Mouse (Mus musculus) stomach, embryonic 15.5 days (tissue): ENCODE measurements around the gene Mxd3. TPM values are rescaled to one million over a fixed set of nuclear protein-coding genes. Genes with fewer than 3 reads are reported as not detected.

Source experiments
- ATAC-seq: fragments of 200-750 bp; cut with Nextera tagmentation; 2 replicates; pipeline ENCODE4 v1.8.0; 2017; ENCODE audit warnings: low read depth, moderate number of reproducible peaks, moderate TSS enrichment; ENCODE audit not compliant: insufficient read depth, low FRiP score
- H3K27ac ChIP-seq: fragments of 300-500 bp; sonication (generic); 2 replicates; pipeline ENCODE4 v1.5.1; 2015; ENCODE audit warnings: mild to moderate bottlenecking, inconsistent platforms
- H3K27me3 ChIP-seq: fragments of 300-500 bp; sonication (generic); replicated peaks from 2 replicates; pipeline ENCODE4 v1.6.1; 2015; ENCODE audit warnings: inconsistent platforms
- H3K36me3 ChIP-seq: fragments of 300-500 bp; sonication (generic); 2 replicates; pipeline ENCODE4 v1.6.1; 2015; ENCODE audit warnings: inconsistent platforms
- H3K4me1 ChIP-seq: fragments of 300-500 bp; sonication (generic); 2 replicates; pipeline ENCODE4 v1.6.1; 2015; ENCODE audit warnings: inconsistent platforms
- H3K4me2 ChIP-seq: fragments of 300-500 bp; sonication (generic); 2 replicates; pipeline ENCODE4 v1.6.1; 2015; ENCODE audit warnings: mild to moderate bottlenecking, inconsistent platforms
- H3K4me3 ChIP-seq: fragments of 300-500 bp; sonication (generic); replicated peaks from 2 replicates; pipeline ENCODE4 v1.5.1; 2015; ENCODE audit warnings: inconsistent platforms
- H3K9ac ChIP-seq: fragments of 300-500 bp; sonication (generic); 2 replicates; pipeline ENCODE4 v1.6.1; 2015; ENCODE audit warnings: inconsistent platforms
- H3K9me3 ChIP-seq: fragments of 300-500 bp; sonication (generic); 2 replicates; pipeline ENCODE4 v1.6.1; 2016; ENCODE audit warnings: inconsistent platforms
- WGBS: fragments of 180-500 bp; shearing (Covaris S2); methylation state at CpG from one replicate; pipeline ENCODE4 v1.1.7; 2015; 5-methylcytosine and 5-hydroxymethylcytosine counted together
- polyA plus RNA-seq: library from polyadenylated mRNA; unstranded; fragments of >200 nt; fragmentation: Nextera tagmentation; extraction: Ambion mirVana; gene quantifications from 2 replicates; pipeline ENCODE4 v1.2.1, GENCODE M21; 2015

The Mxd3 gene
- polyA plus RNA-seq, 1 experiment from 2014 or later: 32.1 TPM

DNA sequence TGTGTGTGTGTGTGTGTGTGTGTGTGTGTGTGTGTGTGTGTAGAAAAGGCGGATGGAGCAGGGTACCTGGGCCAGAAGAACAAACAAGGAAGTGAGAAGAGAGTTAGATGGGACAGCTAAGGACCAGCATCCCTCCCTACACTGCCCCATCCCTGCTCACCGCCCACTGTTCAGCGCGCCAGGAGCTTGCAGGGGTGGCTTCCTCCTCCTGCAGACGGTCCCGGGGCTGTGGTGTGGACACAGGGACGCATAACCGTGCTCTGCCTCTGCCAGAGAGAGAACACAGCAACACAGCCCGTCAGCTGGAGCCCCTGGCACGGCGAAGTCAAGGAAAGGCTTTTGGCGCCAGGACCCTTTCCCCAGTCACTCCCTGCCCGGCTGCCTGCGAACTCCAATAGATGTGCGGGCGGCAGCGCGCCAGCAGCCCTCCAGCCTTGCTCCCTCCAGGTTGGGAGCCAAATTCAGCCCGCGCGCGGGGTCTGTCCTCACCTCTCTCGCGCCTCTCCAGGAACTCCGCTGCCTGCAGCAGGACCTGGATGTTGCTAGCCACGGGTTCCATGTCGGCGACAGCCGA, 427 bp downstream of the Mxd3 start:
- Histone ChIP-seq H3K9me3 (no peaks in the 10 kb centered on the region), H3K4me1 (peaks cover 41% of the 10 kb centered on the region), H3K9ac (peak overlapping the region; percentile 46), H3K27me3 (no peaks in the 10 kb centered on the region), H3K36me3 (peaks cover 17% of the 10 kb centered on the region), H3K4me2 (peak overlapping the region; percentile 96), H3K4me3 (peak overlapping the region; percentile 75), H3K27ac (peak overlapping the region; percentile 73)
- under 1% methylated on average over 27 of the region's 29 CpGs for WGBS
- no peak for ATAC-seq

DNA sequence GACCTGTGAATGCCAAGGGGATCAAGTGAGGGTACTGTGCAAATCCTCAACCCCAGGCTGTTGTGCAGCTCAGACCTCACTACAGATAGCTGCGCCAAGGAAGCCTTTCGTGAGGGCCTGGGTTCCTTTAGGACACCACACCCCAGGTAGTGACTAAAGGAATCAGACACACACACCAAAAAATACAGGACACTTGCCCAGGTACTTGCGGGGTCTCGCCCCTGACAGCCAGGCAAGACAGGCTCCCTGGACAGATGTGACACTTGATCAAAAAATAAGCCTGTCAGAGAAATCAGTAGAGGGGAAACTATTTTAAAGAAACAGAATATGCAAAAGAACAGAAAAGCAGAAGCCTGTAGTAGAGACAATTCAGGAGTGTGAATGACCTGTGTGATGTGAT, 982 bp downstream of the Mxd3 start:
- Histone ChIP-seq H3K27ac (no peak overlapping the region), H3K27me3 (no peaks in the 10 kb centered on the region), H3K36me3 (peaks cover 22% of the 10 kb centered on the region), H3K9ac (peak overlapping the region; percentile 30; the same call in 1 of the 2 replicates), H3K4me3 (peak overlapping the region; percentile 75), H3K4me1 (peaks cover 47% of the 10 kb centered on the region), H3K4me2 (peak overlapping the region; percentile 96), H3K9me3 (no peaks in the 10 kb centered on the region)
- ATAC-seq: no peak
- 74% methylated on average over 4 of the region's 4 CpGs for WGBS

DNA sequence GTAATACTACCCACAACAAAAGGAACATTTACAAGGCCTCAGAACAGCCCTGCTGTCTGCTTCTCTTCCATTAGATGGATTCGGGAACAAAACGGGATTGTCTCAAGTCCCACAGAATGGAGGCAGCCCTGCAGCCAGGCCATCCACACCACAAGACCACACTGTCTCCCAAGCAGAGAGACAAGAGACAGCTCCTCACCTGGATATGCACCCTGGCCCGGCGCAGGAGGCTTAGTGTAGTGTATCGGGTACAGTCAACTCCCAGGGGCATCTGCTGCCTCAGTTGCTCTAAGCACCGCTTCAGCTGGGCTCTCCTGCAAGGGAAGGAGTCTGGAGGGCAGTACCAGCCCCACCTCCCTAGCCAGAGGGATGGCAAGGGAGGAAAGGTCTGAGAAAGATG, 1.5 kb downstream of the Mxd3 start:
- peak overlapping the region; percentile 75 for H3K4me3 ChIP-seq
- no peaks in the 10 kb centered on the region for H3K9me3 ChIP-seq
- peak overlapping the region; percentile 30 for H3K9ac ChIP-seq
- peak overlapping the region; percentile 96 for H3K4me2 ChIP-seq
- H3K36me3 ChIP-seq: peaks cover 27% of the 10 kb centered on the region
- WGBS: 88% methylated on average over 6 of the region's 6 CpGs
- peaks cover 51% of the 10 kb centered on the region for H3K4me1 ChIP-seq
- H3K27ac ChIP-seq: no peak overlapping the region
- ATAC-seq: no peak
- H3K27me3 ChIP-seq: no peaks in the 10 kb centered on the region

GRCm38 (mm10) chr13:55327633-55328032, 2.0 kb downstream of the Mxd3 start:
- Histone ChIP-seq H3K4me1 (peaks cover 56% of the 10 kb centered on the region), H3K27me3 (no peaks in the 10 kb centered on the region), H3K27ac (peak overlapping the region; percentile 36; the same call in 1 of the 2 replicates), H3K4me2 (peak overlapping the region; percentile 96; the same call in 1 of the 2 replicates), H3K4me3 (peak overlapping the region; percentile 75; the same call in 1 of the 2 replicates), H3K9me3 (no peaks in the 10 kb centered on the region), H3K36me3 (peaks cover 29% of the 10 kb centered on the region), H3K9ac (no peak overlapping the region; the same call in 1 of the 2 replicates)
- peak; percentile 24; the same call in 1 of the 2 replicates for ATAC-seq
- WGBS: 38% methylated on average over 6 of the region's 8 CpGs

- H3K36me3 ChIP-seq: peaks cover 29% of the 10 kb centered on the region
- 36% methylated on average over 4 of the region's 4 CpGs for WGBS
- H3K9me3 ChIP-seq: no peaks in the 10 kb centered on the region
- peak overlapping the region; percentile 4; the same call in 1 of the 2 replicates for H3K4me2 ChIP-seq
- H3K27me3 ChIP-seq: no peaks in the 10 kb centered on the region
- peaks cover 56% of the 10 kb centered on the region for H3K4me1 ChIP-seq
- ATAC-seq: no peak
- no peak overlapping the region for H3K9ac ChIP-seq
- H3K27ac ChIP-seq: peak overlapping the region; percentile 36
- no peak overlapping the region for H3K4me3 ChIP-seq
Measured at GRCm38 (mm10) chr13:55327169-55327568, 2.5 kb downstream of the Mxd3 start.

DNA sequence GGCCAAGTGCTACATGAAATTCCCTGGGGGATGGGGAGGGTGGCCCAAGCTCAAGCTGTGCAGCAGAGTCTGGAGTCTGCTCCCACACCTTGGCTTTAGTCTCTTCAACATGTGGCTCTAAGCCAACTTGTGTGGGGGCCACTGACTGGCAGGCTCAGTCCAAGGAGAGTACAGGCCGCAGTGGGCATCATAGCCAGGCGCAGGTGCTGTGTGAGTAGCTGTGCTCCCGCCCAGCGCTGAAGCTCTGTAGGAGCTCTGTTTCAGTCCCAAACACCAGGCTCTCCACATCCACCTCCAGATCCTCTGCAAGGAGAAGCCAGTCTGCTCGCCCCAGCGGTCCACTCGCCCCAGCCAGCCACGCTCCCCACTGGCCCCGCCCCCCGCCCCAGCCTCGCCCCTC, 4.0 kb downstream of the Mxd3 start:
- H3K9ac ChIP-seq: no peak overlapping the region
- no peaks in the 10 kb centered on the region for H3K9me3 ChIP-seq
- H3K27me3 ChIP-seq: no peaks in the 10 kb centered on the region
- WGBS: 80% methylated on average over 11 of the region's 11 CpGs
- peaks cover 62% of the 10 kb centered on the region for H3K4me1 ChIP-seq
- no peak for ATAC-seq
- no peak overlapping the region for H3K27ac ChIP-seq
- H3K4me2 ChIP-seq: no peak overlapping the region
- no peak overlapping the region for H3K4me3 ChIP-seq
- peaks cover 29% of the 10 kb centered on the region for H3K36me3 ChIP-seq

- WGBS: under 1% methylated on average over 31 of the region's 31 CpGs
- Histone ChIP-seq H3K4me3 (peak overlapping the region; percentile 73), H3K27ac (peak overlapping the region; percentile 87), H3K36me3 (peaks cover 32% of the 10 kb centered on the region), H3K4me2 (peak overlapping the region; percentile 70), H3K9ac (peak overlapping the region; percentile 71), H3K27me3 (no peaks in the 10 kb centered on the region), H3K4me1 (peaks cover 51% of the 10 kb centered on the region), H3K9me3 (no peaks in the 10 kb centered on the region)
- 0 out of 2 replicates have a peak, but pooled peaks have one; percentile 5 for ATAC-seq
Measured at GRCm38 (mm10) chr13:55322130-55322825, 7.3 kb downstream of the Mxd3 start.

- Histone ChIP-seq H3K27me3 (no peaks in the 10 kb centered on the region), H3K4me1 (peaks cover 45% of the 10 kb centered on the region), H3K27ac (peak within 1 kb of the TSS; percentile 87), H3K36me3 (peaks cover 32% of the 10 kb centered on the region), H3K4me2 (peak within 1 kb of the TSS; percentile 70), H3K9ac (peak within 1 kb of the TSS; percentile 71), H3K9me3 (no peaks in the 10 kb centered on the region), H3K4me3 (peak within 1 kb of the TSS; percentile 73)
- peak; percentile 92 for ATAC-seq
- WGBS: under 1% methylated on average over 73 of the region's 73 CpGs
Measured at GRCm38 (mm10) chr13:55321434-55322129, 8.0 kb downstream of the Mxd3 start, which contains the start of gene Rab24. Gene Rab24 (minus strand): TSS chr13:55321946.

- 77% methylated on average over 4 of the region's 4 CpGs for WGBS
- Histone ChIP-seq H3K4me1 (peaks cover 37% of the 10 kb centered on the region), H3K27ac (peak within 1 kb of the TSS; percentile 87), H3K27me3 (no peaks in the 10 kb centered on the region), H3K4me3 (peak within 1 kb of the TSS; percentile 73), H3K4me2 (peak within 1 kb of the TSS; percentile 70), H3K9me3 (no peaks in the 10 kb centered on the region), H3K36me3 (peaks cover 20% of the 10 kb centered on the region), H3K9ac (peak within 1 kb of the TSS; percentile 71)
- no peak for ATAC-seq
Measured at GRCm38 (mm10) chr13:55319931-55320533, 9.6 kb downstream of the Mxd3 start, which contains the start of gene Prelid1. Gene Prelid1 (plus strand): TSS chr13:55320500.

GRCm38 (mm10) chr13:55318351-55318750, 11.3 kb downstream of the Mxd3 start:
- no peak for ATAC-seq
- Histone ChIP-seq H3K4me3 (no peak overlapping the region), H3K36me3 (peaks cover 22% of the 10 kb centered on the region), H3K9me3 (no peaks in the 10 kb centered on the region), H3K9ac (no peak overlapping the region), H3K4me1 (peaks cover 26% of the 10 kb centered on the region), H3K27me3 (no peaks in the 10 kb centered on the region), H3K27ac (no peak overlapping the region), H3K4me2 (no peak overlapping the region)
- WGBS: 82% methylated on average over 3 of the region's 3 CpGs

- no peak for ATAC-seq
- H3K4me2 ChIP-seq: no peak overlapping the region
- no peak overlapping the region for H3K4me3 ChIP-seq
- 78% methylated on average over 2 of the region's 2 CpGs for WGBS
- peaks cover 51% of the 10 kb centered on the region for H3K36me3 ChIP-seq
- no peaks in the 10 kb centered on the region for H3K27me3 ChIP-seq
- H3K9me3 ChIP-seq: no peaks in the 10 kb centered on the region
- no peak overlapping the region for H3K9ac ChIP-seq
- H3K27ac ChIP-seq: no peak overlapping the region
- H3K4me1 ChIP-seq: 0 out of 2 replicates have a peak, but pooled peaks cover 9% of the 10 kb centered on the region
Measured at GRCm38 (mm10) chr13:55314891-55315412, 14.7 kb downstream of the Mxd3 start.
